Mouse (Mus musculus) midbrain, embryonic 15.5 days (tissue): ENCODE data around the gene Stap2. TPM values are rescaled to one million over a fixed set of nuclear protein-coding genes. Genes with fewer than 3 reads are reported as not detected.

Experiments
- ATAC-seq: fragments of 200-750 bp; cut with Nextera tagmentation; replicated peaks from 2 replicates; pipeline ENCODE4 v1.8.0; 2017; ENCODE audit warnings: moderate TSS enrichment
- H3K27ac ChIP-seq: fragments of 300-500 bp; sonication (generic); 2 replicates; pipeline ENCODE4 v1.5.1; 2015; ENCODE audit warnings: mild to moderate bottlenecking, inconsistent platforms
- H3K27me3 ChIP-seq: fragments of 300-500 bp; sonication (generic); replicated peaks from 2 replicates; pipeline ENCODE4 v1.6.1; 2015; ENCODE audit warnings: inconsistent platforms
- H3K36me3 ChIP-seq: fragments of 300-500 bp; sonication (generic); replicated peaks from 2 replicates; pipeline ENCODE4 v1.6.1; 2015; ENCODE audit warnings: inconsistent platforms
- H3K4me1 ChIP-seq: fragments of 300-500 bp; sonication (generic); 2 replicates; pipeline ENCODE4 v1.6.1; 2015; ENCODE audit warnings: inconsistent platforms
- H3K4me2 ChIP-seq: fragments of 300-500 bp; sonication (generic); 2 replicates; pipeline ENCODE4 v1.6.1; 2015; ENCODE audit warnings: inconsistent platforms, mild to moderate bottlenecking, moderate library complexity
- H3K4me3 ChIP-seq: fragments of 300-500 bp; sonication (generic); 2 replicates; pipeline ENCODE4 v1.5.1; 2015; ENCODE audit warnings: mild to moderate bottlenecking, inconsistent platforms
- H3K9ac ChIP-seq: fragments of 300-500 bp; sonication (generic); 2 replicates; pipeline ENCODE4 v1.6.1; 2015; ENCODE audit warnings: mild to moderate bottlenecking, inconsistent platforms
- H3K9me3 ChIP-seq: fragments of 300-500 bp; sonication (generic); 2 replicates; pipeline ENCODE4 v1.6.1; 2016; ENCODE audit warnings: inconsistent platforms
- WGBS: fragments of 180-500 bp; shearing (Covaris S2); methylation state at CpG from one replicate; pipeline ENCODE4 v1.1.7; 2015; ENCODE audit warnings: mixed read lengths; 5-methylcytosine and 5-hydroxymethylcytosine counted together
- polyA plus RNA-seq: library from polyadenylated mRNA; unstranded; fragments of >200 nt; fragmentation: Nextera tagmentation; extraction: Ambion mirVana; gene quantifications from 2 replicates; pipeline ENCODE4 v1.2.1, GENCODE M21; 2015

The Stap2 gene
- polyA plus RNA-seq, 1 experiment from 2014 or later, result 5.8 TPM

DNA sequence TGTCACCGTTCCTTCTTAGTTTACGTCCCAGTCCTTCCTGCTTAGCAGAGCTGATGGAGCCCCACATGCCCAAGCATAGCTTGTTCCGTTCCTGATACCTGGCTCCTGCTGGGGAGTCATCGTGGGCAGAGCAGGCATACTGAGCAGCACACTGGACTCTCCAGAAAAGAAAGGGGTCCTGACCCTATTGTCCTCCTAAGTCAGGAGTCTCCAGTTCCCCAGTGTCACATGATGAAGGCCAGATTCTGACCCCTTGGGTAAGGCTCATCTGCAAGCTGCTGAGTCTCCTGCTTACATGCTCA lies 17.6 kb upstream of the Stap2 start:
- Histone ChIP-seq H3K27ac (no peak overlapping the region; the same call in 1 of the 2 replicates), H3K27me3 (no peaks in the 10 kb centered on the region), H3K4me3 (no peak overlapping the region), H3K9me3 (no peaks in the 10 kb centered on the region), H3K4me1 (peaks cover 9% of the 10 kb centered on the region; the same call in 1 of the 2 replicates), H3K36me3 (peaks cover 5% of the 10 kb centered on the region; the same call in 1 of the 2 replicates), H3K9ac (no peak overlapping the region), H3K4me2 (no peak overlapping the region)
- WGBS, result 68% methylated on average over 4 of the region's 4 CpGs
- no peak for ATAC-seq

- peak overlapping the region; percentile 27 for H3K27ac ChIP-seq
- peaks cover 9% of the 10 kb centered on the region; the same call in 1 of the 2 replicates for H3K4me1 ChIP-seq
- 60% methylated on average over 2 of the region's 2 CpGs for WGBS
- peaks cover 7% of the 10 kb centered on the region; the same call in 1 of the 2 replicates for H3K36me3 ChIP-seq
- no peak overlapping the region for H3K4me3 ChIP-seq
- no peak overlapping the region for H3K9ac ChIP-seq
- ATAC-seq, result no peak
- no peaks in the 10 kb centered on the region for H3K27me3 ChIP-seq
- H3K4me2 ChIP-seq, result no peak overlapping the region
- no peaks in the 10 kb centered on the region for H3K9me3 ChIP-seq
Observed at GRCm38 (mm10) chr17:56022131-56022988, 17.0 kb upstream of the Stap2 start.

- peaks cover 16% of the 10 kb centered on the region; the same call in 1 of the 2 replicates for H3K36me3 ChIP-seq
- no peak overlapping the region for H3K4me3 ChIP-seq
- H3K27ac ChIP-seq, result peak overlapping the region; percentile 27
- no peak overlapping the region for H3K9ac ChIP-seq
- no peaks in the 10 kb centered on the region for H3K27me3 ChIP-seq
- no peak for ATAC-seq
- no peaks in the 10 kb centered on the region for H3K9me3 ChIP-seq
- no peak overlapping the region for H3K4me2 ChIP-seq
- 88% methylated on average over 4 of the region's 4 CpGs for WGBS
- peaks cover 9% of the 10 kb centered on the region; the same call in 1 of the 2 replicates for H3K4me1 ChIP-seq
Observed at GRCm38 (mm10) chr17:56021161-56021910, 16.0 kb upstream of the Stap2 start.

GRCm38 (mm10) chr17:56020400-56021084 lies 15.2 kb upstream of the Stap2 start:
- Histone ChIP-seq H3K36me3 (peaks cover 24% of the 10 kb centered on the region; the same call in 1 of the 2 replicates), H3K9ac (no peak overlapping the region), H3K27me3 (no peaks in the 10 kb centered on the region), H3K9me3 (no peaks in the 10 kb centered on the region), H3K4me1 (peaks cover 9% of the 10 kb centered on the region; the same call in 1 of the 2 replicates), H3K4me2 (no peak overlapping the region), H3K4me3 (no peak overlapping the region), H3K27ac (peak overlapping the region; percentile 27; the same call in 1 of the 2 replicates)
- 91% methylated on average over 6 of the region's 6 CpGs for WGBS
- no peak for ATAC-seq

DNA sequence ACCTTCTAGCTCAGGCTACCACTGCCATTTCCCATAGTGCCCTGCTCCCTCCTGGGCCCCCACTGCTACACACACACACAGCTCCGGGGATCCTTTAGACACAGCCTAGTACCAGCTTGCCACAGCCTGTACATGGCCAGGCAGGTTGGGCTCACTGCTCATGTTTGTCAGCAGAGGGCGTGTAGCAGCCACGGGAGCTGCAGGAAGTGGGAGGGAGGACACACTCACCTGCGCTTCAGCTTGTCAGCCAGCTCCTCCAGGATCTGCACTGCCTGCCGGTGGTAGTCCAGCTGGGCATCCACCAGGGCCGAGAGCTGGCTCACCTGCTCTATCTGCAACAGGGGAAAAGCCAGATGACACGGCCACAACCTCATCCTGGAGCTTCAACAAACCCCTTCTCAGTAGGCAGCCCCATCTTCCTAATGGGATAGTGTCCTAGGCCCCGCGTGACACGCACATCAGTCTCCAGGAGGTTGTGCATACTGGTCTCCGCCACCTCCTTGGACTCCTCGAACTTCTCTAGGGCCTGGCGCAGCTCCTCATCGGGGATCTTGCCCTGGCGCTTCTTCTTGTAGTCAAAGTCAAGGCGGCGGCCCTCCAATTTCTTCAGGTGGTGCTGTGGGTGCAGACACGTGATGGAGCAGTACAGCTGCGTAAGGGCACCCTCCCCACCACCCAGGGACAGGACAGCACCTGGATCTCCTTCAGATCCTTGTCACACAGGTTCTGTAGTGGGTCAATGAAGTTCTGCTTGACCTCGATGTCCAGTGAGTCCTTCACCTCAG lies 13.2 kb upstream of the Stap2 start:
- H3K27ac ChIP-seq, result peak overlapping the region; percentile 51
- ATAC-seq, result peak; percentile 48
- no peak overlapping the region for H3K4me2 ChIP-seq
- no peaks in the 10 kb centered on the region for H3K27me3 ChIP-seq
- H3K4me1 ChIP-seq, result peaks cover 9% of the 10 kb centered on the region; the same call in 1 of the 2 replicates
- no peak overlapping the region for H3K4me3 ChIP-seq
- 78% methylated on average over 20 of the region's 20 CpGs for WGBS
- H3K36me3 ChIP-seq, result peaks cover 36% of the 10 kb centered on the region; the same call in 1 of the 2 replicates
- H3K9ac ChIP-seq, result no peak overlapping the region
- H3K9me3 ChIP-seq, result no peaks in the 10 kb centered on the region

DNA sequence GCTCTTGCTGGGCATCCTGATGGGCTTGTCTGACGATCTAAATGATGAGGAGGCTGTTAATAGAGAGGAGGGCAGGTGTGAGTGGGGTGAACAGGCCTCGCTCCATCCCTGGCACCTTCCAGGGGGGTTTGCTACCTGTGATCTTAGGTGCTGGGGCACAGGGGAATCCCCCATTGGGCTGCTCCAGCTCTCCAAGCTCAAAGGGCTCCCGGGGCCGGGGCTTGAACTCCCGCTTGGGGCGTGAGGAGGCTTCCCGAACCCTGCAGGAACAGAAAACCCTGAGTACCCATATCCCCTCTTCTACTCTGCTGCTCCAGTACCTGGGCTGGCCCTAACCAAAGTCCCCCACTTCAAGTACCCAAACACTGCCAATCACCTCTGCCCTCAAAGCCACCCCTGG lies 12.5 kb upstream of the Stap2 start:
- peak; percentile 1 for ATAC-seq
- H3K4me3 ChIP-seq, result no peak overlapping the region
- H3K4me2 ChIP-seq, result no peak overlapping the region
- no peaks in the 10 kb centered on the region for H3K9me3 ChIP-seq
- H3K9ac ChIP-seq, result no peak overlapping the region
- peaks cover 9% of the 10 kb centered on the region; the same call in 1 of the 2 replicates for H3K4me1 ChIP-seq
- peak overlapping the region; percentile 51 for H3K27ac ChIP-seq
- 90% methylated on average over 7 of the region's 7 CpGs for WGBS
- peaks cover 42% of the 10 kb centered on the region; the same call in 1 of the 2 replicates for H3K36me3 ChIP-seq
- no peaks in the 10 kb centered on the region for H3K27me3 ChIP-seq

DNA sequence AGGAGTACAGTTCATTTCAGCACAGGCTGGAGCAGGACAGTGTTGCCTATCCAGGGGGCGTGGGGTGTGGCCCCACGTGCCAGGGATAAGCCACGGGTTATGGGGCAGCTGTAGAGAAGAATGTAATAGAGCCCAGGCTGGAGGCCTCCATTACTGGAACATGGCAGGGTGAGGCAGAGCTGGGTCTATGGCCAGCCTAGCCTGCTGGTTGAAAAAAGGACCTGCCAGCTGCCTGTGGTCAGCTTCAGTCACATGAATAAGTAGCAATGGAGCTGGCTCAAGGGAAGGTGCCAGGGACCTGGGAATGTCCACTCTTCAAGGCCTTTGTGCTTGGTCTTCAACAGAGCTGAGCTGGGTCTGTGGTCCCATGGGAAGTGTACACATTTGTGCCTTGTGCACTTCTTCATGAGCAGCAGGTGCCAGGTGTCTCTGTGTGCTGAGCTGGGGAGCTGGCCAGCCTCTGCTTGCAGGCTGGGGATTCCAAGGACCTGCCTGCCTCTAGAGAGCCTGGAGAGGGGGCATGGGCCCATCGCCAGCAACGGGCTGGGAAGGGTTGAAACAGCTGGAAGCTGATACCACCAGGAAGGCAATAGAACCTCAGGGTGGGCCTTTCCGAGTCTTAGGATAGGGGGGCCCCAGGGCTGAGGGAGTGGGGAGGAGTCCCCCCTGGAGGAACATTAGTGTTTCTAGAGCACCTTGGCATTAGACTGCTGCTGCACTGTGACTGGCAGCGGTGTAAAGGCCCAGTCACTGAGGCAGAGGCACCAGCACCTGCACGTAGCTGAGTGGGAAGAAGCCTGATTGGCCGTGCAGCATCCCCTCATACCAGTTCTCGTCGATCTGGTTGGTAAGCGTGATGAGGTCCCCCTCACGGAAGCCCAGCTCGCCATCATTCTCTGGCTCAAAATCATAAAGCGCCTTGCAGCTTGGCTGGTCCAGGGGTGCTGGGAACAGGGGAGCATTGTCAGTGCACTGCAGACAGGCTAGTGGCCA lies 11.7 kb upstream of the Stap2 start:
- peak overlapping the region; percentile 51 for H3K27ac ChIP-seq
- no peak overlapping the region for H3K9ac ChIP-seq
- H3K4me2 ChIP-seq, result no peak overlapping the region
- no peaks in the 10 kb centered on the region for H3K27me3 ChIP-seq
- H3K36me3 ChIP-seq, result peaks cover 47% of the 10 kb centered on the region
- WGBS, result 84% methylated on average over 15 of the region's 15 CpGs
- H3K9me3 ChIP-seq, result no peaks in the 10 kb centered on the region
- peaks cover 9% of the 10 kb centered on the region for H3K4me1 ChIP-seq
- no peak overlapping the region for H3K4me3 ChIP-seq
- ATAC-seq, result no peak

DNA sequence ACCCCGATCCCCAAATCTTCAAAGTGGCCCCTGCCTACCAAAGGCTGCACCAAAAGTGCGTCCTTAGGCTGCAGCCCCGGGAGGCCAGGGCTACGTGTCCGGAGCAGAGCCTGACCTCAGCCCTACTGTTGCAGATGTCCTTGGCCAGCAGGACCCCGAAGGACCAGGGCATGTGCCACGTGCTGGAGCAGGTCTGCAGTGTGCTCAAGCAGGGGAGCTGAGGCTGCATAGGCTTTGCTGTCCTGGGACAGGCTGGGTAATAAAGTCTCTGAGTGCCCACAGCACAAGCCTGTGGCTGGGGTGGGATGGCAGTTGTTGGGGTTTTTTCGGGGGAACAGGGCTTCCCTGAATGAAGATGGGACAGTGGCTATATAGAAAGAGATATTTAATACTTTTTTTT lies 11.0 kb upstream of the Stap2 start:
- H3K4me1 ChIP-seq, result peaks cover 12% of the 10 kb centered on the region
- ATAC-seq, result no peak
- no peak overlapping the region for H3K4me2 ChIP-seq
- H3K36me3 ChIP-seq, result peaks cover 52% of the 10 kb centered on the region
- no peak overlapping the region for H3K27ac ChIP-seq
- H3K27me3 ChIP-seq, result no peaks in the 10 kb centered on the region
- H3K9me3 ChIP-seq, result no peaks in the 10 kb centered on the region
- H3K4me3 ChIP-seq, result no peak overlapping the region
- WGBS, result 89% methylated on average over 8 of the region's 8 CpGs
- H3K9ac ChIP-seq, result no peak overlapping the region

DNA sequence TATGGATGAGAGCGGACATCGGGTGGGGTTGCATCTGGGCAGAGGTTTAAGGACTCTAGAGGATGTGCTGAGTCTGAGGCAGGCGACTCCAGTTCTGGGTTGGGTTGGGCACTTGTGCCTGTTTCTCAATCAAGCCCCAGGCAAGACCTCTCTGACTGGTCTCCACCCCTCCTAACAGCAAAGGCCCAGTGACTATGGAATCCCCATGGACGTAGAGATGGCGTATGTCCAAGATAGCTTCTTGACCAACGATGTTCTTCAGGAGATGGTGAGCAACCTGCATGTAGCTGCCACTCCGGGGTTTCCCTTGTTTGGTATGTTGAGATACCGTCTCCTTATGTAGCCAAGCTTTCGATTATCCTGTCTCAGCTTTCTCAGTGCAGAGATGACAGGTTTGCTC lies 9.9 kb upstream of the Stap2 start:
- no peaks in the 10 kb centered on the region for H3K9me3 ChIP-seq
- peaks cover 52% of the 10 kb centered on the region for H3K36me3 ChIP-seq
- H3K27ac ChIP-seq, result no peak overlapping the region
- H3K4me3 ChIP-seq, result no peak overlapping the region
- no peak overlapping the region; the same call in 1 of the 2 replicates for H3K9ac ChIP-seq
- 95% methylated on average over 9 of the region's 9 CpGs for WGBS
- no peaks in the 10 kb centered on the region for H3K27me3 ChIP-seq
- no peak for ATAC-seq
- H3K4me2 ChIP-seq, result no peak overlapping the region
- peaks cover 21% of the 10 kb centered on the region for H3K4me1 ChIP-seq

DNA sequence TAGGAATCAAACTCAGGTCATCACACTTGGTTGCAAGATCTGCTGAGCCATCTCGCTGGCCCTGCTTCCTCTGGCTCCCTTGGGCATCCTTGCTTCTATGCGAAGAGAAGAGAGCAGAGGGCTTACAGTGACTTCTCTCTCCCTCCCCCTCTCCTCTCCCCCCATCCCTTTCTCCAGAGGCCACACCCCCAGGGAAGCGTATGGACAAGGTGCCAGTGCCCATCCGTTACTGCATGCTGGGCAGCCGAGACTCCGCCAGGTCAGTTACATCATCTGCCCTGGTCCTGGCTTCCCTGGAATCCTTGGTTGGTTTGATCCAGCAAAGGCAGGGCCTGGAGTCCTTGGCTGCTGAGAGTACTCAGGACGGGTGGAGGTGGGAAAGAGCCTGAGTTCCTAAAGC lies 6.1 kb upstream of the Stap2 start:
- 0 out of 2 replicates have a peak overlapping the region, but pooled peaks have one; percentile 2 for H3K9ac ChIP-seq
- no peak for ATAC-seq
- H3K9me3 ChIP-seq, result no peaks in the 10 kb centered on the region
- H3K27ac ChIP-seq, result no peak overlapping the region
- peaks cover 33% of the 10 kb centered on the region for H3K4me1 ChIP-seq
- H3K4me3 ChIP-seq, result no peak overlapping the region
- H3K36me3 ChIP-seq, result peaks cover 37% of the 10 kb centered on the region
- WGBS, result 83% methylated on average over 7 of the region's 7 CpGs
- H3K27me3 ChIP-seq, result no peaks in the 10 kb centered on the region
- H3K4me2 ChIP-seq, result peak overlapping the region; percentile 96; the same call in 1 of the 2 replicates
